Mouse (Mus musculus): Measurements from ENCODE around the gene Il1rl2.
"Not testable (repeated sequence)": the region's sequence is repeated elsewhere in the genome, so short reads cannot be mapped to it uniquely, and the experiment has no call there.

Il1rl2 gene

GRCm38 (mm10) chr1:40324457-40324856 is at the start of gene Il1rl2:
Gene Il1rl2 (plus strand): TSS chr1:40324610.
- DNase-seq (ENCODE audit: low read depth in 1 of 2, low spot score in 2 of 2), result no peak

GRCm38 (mm10) chr1:40275285-40276013 is 49.0 kb upstream of the Il1rl2 start:
- DNase-seq (ENCODE audit: low read depth in 1 of 2, low spot score in 2 of 2), result no peak

- DNase-seq (ENCODE audit: low read depth in 1 of 2, low spot score in 2 of 2), result no peak
These were observed 46.5 kb upstream of the Il1rl2 start for GRCm38 (mm10) chr1:40277944-40278343.

GRCm38 (mm10) chr1:40278720-40279119 is 45.7 kb upstream of the Il1rl2 start:
- no peak for DNase-seq (ENCODE audit: low read depth in 1 of 2, low spot score in 2 of 2)

DNA sequence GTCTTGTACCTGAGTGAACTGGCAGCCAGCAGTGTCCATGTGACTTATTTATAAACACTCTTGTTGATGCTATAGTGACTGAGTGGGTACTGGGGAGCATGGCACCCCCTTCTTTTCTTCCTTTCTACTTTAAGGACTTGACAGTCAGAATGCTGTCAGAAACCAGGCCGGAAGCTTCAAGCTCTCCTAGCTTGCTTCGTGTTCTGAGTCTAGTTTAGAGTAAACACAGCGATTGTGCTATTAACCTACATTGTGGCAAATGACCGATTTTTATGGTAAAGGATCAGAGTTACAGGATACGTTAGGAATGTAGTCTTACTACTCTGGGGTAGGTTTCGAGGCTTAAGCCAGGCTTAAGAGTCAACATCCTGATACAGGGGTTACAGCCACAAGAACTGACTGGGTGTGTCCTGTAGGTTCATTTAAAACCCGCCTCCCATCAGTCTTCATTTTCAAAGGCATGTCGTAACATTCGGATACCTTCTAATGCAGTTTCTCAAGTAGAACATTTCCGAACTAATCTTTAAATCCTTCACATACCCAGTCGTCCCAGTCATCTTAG is 45.1 kb upstream of the Il1rl2 start:
- DNase-seq (ENCODE audit: low read depth in 1 of 2, low spot score in 2 of 2), result no peak

- DNase-seq (ENCODE audit: low read depth in 1 of 2, low spot score in 2 of 2), result no peak
These were observed 42.5 kb upstream of the Il1rl2 start for GRCm38 (mm10) chr1:40281950-40282349.

GRCm38 (mm10) chr1:40282394-40282793 is 42.0 kb upstream of the Il1rl2 start:
- DNase-seq (ENCODE audit: low read depth in 1 of 2, low spot score in 2 of 2), result no peak

- DNase-seq (ENCODE audit: low read depth in 1 of 2, low spot score in 2 of 2), result no peak
These were observed 40.4 kb upstream of the Il1rl2 start for GRCm38 (mm10) chr1:40283995-40284394.

- no peak for DNase-seq (ENCODE audit: low read depth in 1 of 2, low spot score in 2 of 2)
These were observed 33.7 kb upstream of the Il1rl2 start for GRCm38 (mm10) chr1:40290489-40291255.

DNA sequence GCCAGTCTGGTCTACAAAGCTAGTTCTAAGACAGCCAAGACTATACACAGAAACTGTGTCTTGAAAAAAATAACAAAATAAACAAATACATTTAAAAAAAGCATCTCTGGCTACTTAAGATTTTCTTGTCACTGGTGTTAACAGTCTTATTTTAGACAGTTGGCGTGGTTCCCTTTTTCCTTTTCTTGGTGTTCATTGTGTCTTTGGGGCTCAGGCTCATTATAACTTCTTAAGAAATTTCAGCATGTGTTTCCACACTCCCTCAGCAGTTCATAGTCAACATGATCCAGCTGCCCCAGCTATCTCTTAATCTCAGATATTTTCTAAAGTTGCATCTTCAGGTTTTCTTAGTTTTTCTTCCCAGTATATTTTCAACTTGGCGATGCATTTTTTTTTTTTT is 32.2 kb upstream of the Il1rl2 start:
- DNase-seq (ENCODE audit: low read depth in 1 of 2, low spot score in 2 of 2), result no peak

DNA sequence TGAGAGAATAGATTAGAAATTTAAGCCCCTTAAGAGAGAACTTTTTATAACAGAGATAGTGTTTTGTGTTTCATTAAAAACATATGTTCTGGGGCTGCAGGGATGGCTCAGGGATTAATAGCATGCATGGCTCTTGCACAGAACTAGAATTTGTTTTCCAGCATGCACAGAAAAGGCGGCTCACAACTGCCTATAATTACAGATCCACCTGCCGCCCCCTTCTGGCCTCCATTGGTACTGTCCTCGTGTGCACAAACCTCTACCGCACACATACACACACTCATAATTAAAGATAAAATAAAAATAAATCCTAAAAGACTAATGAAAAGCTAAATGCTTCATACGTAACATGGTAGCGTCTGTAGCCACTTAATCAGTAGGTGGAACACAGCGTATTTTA is 30.5 kb upstream of the Il1rl2 start:
- DNase-seq (ENCODE audit: low read depth in 1 of 2, low spot score in 2 of 2), result no peak

DNA sequence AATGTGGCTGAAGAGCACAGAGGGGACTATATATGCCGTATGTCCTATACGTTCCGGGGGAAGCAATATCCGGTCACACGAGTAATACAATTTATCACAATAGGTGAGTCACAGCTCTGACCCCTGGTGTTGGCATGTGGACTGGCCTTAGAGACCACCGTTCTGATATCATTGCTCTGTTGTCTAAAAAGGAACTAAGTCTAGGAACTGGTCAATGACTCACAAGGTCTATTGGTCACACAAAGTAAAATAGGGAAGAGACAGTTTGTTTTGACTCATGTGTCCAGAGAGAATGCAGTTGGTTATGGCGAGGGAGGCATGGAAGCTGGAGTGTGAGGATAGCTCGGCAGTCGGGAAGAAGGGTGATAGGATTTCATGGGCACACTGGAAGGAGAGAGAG is 29.6 kb upstream of the Il1rl2 start:
- DNase-seq (ENCODE audit: low read depth in 1 of 2, low spot score in 2 of 2), result peak; percentile 25 to 33

- DNase-seq (ENCODE audit: low read depth in 1 of 2, low spot score in 2 of 2), result no peak
These were observed 26.4 kb upstream of the Il1rl2 start for GRCm38 (mm10) chr1:40298053-40298452.

DNA sequence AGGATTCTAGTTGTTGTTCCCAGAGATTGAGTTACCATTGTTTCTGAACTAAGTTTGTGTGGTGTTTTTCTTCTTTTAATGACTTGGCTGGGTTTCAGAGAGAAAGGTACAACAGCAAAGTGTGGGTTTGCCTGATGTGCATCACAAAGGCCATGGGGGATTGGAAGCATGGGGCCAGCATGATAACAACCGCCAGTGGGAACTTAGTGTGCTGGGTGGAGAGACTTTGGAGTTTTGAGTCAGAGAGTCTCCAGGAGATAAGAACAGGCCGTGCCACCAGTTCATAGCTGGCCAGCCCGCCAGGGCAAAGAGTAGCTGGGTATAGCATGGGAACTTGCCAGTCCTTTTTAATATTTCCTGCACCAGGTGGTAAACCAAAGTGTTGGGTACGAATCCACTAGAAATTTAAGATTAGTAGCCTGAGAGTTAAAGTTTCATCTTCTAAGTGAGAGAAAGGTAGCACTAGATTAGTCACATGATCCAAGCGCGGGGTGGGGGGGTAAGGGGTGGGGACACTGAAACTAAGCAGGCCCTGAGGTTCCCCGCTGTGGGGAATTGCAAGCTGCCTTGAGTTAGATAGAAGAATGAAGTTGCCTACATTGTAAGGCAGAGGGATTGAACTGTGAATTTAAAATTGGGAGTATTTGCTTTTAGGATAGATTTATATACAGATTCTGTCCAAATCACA is 21.1 kb upstream of the Il1rl2 start:
- no peak for DNase-seq (ENCODE audit: low read depth in 1 of 2, low spot score in 2 of 2)

GRCm38 (mm10) chr1:40304321-40304720 is 20.1 kb upstream of the Il1rl2 start:
- DNase-seq (ENCODE audit: low read depth in 1 of 2, low spot score in 2 of 2), result not testable (repeated sequence)

DNA sequence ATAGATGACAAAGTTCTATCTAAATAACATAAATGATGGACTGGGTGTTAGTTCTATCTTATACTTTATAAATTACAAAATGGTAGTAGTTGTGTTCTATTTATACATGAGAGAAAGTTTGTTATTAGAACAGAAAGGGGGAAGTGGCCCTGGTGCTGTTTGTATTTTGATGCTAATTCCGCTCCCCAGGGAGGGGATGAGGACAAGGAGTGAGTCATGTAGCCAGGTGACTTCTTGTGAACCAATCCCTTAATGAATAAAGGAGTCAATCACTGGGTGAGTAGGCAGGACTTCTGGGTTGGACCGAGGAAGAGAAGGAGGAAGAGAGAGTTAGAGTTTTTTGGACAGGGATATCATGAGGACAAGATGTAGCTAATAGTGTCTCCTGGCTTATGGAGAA is 18.3 kb upstream of the Il1rl2 start:
- DNase-seq (ENCODE audit: low read depth in 1 of 2, low spot score in 2 of 2), result no peak

GRCm38 (mm10) chr1:40311123-40311522 is 13.3 kb upstream of the Il1rl2 start:
- DNase-seq (ENCODE audit: low read depth in 1 of 2, low spot score in 2 of 2), result no peak

DNA sequence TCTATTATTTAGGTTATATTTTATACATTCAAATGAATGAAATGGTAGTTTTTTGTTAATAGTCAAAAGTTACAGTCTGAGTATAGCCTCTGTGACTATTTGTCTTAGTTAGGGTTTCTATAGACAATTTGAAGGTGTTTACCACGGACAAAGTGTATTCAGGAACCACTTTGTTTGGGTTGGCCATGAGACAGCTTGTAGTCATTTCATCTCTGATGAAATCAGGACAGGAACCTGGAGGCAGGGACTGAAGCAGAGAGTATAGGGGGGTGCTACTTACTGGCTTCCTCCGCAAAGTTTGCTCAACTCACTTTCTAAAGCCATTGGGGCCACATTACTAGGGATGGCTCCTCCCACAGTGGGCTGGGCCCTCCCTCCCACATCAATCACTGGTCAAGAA is 12.8 kb upstream of the Il1rl2 start:
- no peak for DNase-seq (ENCODE audit: low read depth in 1 of 2, low spot score in 2 of 2)

DNA sequence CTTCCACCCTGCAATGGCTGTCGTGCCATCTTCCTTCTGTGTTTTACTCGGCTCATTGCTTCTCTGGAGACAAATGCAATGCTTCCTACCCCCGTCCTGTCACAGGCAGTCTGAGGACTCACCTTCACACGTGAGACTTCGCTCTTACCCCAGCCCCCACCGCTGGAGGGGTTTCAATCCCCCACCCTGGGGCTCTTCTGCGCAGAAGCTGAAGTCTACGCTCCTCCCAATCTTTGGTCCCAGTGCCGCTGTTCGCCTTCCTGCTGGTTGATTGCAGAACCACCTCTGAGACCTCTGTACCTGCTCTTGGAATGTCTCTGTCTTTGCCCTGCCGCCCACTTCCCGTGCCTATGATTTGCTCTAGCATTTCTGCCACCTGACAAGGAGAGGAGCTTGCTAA is 10.4 kb upstream of the Il1rl2 start:
- DNase-seq (ENCODE audit: low read depth in 1 of 2, low spot score in 2 of 2), result no peak

DNA sequence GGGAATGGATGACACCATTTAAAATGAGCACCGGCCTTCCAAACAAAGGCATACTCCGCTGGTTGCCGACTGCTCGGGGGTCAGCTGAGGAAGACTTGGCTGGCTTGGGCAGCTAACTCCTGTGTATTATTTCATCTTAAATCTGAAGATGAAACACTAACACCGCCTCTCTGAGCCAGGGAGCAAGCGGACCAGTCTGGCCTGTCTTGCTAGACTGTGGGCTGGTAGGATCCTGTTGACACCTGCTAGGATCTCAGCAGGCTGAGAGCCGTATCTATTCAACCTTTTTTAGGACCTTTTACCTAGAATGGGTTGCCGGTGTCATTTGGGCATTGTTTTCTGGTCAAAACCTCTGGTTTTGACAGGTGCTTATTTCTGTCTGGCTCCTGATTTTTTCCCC is 6.8 kb upstream of the Il1rl2 start:
- no peak for DNase-seq (ENCODE audit: low read depth in 1 of 2, low spot score in 2 of 2)

- peak; percentile 21 to 39 for DNase-seq (ENCODE audit: low read depth in 1 of 2, low spot score in 2 of 2)
These were observed 2.6 kb upstream of the Il1rl2 start for GRCm38 (mm10) chr1:40321824-40322223.

- no peak for DNase-seq (ENCODE audit: low read depth in 1 of 2, low spot score in 2 of 2)
These were observed 1.9 kb upstream of the Il1rl2 start for GRCm38 (mm10) chr1:40322543-40322942.
